Mouse (Mus musculus) CD8-positive naive resting alpha-beta T cell, adult 2 months (primary cell): ENCODE results near the gene Fopnl.

Experiments used
- DNase-seq, 2 experiments: peaks; one replicate each; pipeline ENCODE4 v3.0.0; 2022; ENCODE audit warnings: low read depth in 2 of 2, low spot score in 2 of 2

Gene Fopnl

DNA sequence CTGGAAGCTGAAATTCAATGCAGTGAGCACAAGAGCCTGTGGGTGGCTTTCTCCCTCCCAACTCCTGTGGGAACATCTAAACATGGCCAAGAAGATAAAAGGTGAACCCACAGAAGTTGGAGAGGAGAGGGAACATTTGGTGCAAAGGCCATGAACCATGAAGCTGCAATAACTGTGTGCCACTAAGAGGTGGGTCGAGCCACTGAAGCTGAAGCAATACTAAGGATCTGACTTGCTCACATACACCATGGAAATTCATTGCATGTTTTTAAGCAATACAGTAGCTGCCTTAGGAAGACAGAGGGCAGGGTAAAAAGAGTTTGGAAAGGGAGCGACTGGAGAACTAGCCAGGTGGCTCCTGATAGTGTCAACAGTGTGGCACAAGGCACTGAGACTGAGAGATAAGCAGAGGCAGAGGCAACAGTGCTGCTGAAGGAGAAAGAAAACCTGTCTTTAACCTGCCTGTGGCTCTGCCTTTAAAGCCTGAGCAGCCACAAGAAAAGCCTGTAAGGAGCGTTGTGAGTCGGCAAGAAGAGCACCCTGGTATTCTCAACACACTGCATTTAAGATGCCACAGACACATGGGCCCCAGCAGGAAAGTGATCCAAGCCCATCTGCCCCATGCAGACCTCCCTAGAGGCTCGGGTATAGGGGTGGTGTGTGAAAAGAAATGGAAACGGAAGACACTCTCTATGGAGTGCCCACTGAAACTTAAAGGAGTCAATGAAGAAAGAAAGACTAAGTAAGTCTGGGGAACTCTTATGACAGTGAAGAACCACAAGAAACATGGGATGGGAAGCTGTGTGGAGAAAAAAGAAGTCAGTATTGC is 8.7 kb downstream of the Fopnl start:
- DNase-seq: no peak

GRCm38 (mm10) chr16:14307373-14307772 is 9.8 kb downstream of the Fopnl start:
- no peak for DNase-seq

- no peak for DNase-seq
Measured at GRCm38 (mm10) chr16:14306451-14306850, 10.8 kb downstream of the Fopnl start.

GRCm38 (mm10) chr16:14304791-14305190 is 12.4 kb downstream of the Fopnl start:
- DNase-seq: no peak

DNA sequence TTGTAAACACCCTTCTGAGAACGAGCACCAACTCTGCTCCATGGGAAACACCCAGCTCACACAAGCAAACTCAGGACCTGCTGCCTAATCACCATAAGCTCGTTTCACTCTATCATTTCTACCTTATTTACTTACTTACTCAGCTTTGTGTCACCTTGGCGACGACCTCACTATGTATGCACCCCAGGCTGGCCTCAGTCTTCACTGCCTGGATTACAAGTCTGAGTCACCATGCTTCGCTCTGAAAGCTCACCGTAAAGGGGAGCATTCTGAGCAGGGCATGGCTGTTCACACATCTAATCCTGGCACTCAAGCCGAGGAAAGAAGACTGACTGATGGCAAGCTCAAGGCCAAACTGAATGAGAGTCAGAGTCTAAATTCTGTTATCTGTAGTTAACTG is 13.5 kb downstream of the Fopnl start:
- no peak for DNase-seq

DNA sequence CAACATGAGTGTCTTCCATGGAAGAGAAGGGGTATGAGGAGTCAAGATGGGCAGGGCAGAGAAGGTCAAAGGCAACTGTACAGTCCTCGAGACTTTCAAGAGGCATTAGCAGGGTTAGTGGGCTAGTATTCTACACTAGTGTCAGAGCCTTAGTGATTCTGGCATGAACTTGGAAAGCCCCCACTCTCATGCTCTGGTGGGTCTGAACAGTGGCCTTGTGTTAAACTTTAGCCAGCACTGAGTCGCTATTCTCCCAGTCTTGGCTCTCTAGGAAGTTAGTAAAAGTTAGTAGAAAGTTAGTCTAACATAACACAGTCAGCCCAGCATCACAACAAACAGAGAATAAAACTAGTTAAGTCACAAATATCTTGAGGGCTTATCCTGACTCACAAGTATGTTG is 14.1 kb downstream of the Fopnl start:
- no peak for DNase-seq

DNA sequence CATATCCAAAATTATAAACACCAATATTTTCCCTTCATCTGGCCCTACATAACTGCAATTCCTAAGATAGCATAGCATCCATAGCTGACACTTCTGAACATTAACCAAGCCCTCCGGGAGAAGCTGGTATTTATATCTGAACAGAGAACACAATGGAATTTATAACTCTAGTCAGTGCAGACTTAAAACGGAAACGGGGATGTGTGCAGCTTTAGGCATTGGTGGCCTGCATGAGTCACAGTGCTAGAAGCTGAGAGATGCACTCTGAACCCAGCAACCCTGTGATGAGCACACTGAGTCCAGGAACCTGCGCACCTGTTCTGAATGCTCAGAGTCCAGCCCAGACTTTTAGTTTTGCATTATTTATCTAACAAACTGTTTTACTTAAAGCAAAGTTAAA is 18.7 kb downstream of the Fopnl start:
- no peak for DNase-seq

DNA sequence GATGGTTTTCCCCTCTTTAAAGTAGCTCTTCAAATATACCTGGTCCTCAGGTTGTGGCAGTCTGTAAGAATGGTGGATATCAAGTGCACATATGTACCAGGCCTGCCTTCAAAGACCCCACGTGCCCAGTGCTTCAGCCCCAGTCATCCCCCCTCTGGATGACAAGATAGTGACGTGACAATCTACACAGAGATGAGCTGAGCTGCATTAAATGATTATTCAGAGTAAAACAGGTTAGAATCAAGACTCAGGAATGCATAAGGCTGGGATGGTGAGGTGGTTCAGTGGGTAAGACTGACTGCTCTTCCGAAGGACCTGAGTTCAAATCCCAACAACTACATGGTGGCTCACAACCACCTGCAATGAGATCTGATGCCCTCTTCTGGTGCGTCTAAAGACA is 19.5 kb downstream of the Fopnl start:
- DNase-seq: no peak

GRCm38 (mm10) chr16:14297137-14297536 is 20.1 kb downstream of the Fopnl start:
- DNase-seq: no peak

- DNase-seq: no peak
Measured at GRCm38 (mm10) chr16:14296544-14297124, 20.6 kb downstream of the Fopnl start.

DNA sequence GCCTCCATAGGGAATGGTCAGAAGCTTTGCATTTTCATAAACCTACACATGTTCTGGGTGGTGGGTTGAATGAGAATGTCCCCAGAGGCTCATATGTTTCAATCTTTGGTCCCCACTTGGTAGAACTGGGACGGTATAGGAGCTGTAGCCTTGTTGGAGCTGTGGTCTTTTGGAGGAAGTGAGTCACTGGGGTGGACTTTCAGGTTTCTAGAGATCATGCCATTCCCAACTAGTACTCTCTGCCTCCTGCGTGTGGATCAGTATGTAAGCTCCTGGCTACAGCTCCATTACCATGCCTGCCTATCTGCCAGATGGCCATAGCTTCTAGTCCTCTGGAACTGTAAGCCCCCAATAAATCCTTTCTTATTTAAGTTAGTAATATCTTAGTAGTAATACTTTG is 21.9 kb downstream of the Fopnl start:
- DNase-seq: no peak

DNA sequence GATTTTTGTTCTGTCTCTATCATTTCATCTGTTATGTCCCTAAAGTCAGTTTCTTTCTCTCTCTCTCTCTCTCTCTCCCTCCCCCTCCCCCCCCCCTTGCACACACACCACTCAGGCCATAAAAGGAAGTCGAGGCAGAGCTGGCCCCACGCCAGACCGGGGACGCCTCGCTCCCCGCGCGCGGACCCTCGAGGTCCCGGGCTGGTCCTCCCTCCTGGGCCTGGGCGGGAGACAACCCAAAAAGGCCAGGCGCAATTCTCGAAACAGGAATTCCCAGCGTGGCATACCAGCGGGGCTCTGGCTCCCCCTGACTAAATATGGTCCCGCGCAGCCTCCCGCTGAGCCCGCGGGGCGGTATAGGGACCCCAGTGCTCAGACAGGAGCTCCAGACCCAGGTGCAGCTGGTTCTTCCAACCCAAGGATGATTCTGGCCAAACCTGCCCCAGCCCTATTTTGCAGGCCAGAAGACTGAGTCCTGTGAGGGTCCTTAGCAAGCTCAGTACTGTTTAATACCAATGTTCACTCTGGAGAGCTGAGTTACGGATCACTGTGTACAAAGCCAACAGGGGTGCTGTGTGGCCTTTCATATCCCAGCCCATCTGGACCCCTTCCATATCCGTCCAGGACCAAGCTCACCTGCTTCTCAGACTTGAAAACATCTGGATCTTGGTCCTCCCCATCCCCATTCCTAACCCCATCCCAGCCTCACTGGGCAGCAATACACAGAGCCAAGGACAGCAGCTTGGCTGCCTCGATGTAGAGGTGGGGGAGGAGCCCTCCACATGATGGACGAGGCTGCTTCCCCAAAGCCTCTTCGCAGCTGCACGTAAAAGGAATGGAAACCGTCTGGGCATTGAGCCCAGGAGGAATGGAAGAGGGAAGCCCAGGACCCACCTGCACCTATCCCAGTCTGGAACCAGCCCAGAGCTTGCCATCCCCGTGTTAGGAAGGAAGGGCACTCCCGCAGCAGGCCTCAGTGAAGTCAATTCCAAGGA is 24.7 kb downstream of the Fopnl start:
- DNase-seq: no peak

- DNase-seq: peak in 1 of 2 experiments; percentile 6
Measured at GRCm38 (mm10) chr16:14291223-14291622, 26.0 kb downstream of the Fopnl start, which contains the start of gene Myh11. Gene Myh11 (minus strand): TSS chr16:14291372.

GRCm38 (mm10) chr16:14272374-14272965 is 44.7 kb downstream of the Fopnl start:
- DNase-seq: no peak

DNA sequence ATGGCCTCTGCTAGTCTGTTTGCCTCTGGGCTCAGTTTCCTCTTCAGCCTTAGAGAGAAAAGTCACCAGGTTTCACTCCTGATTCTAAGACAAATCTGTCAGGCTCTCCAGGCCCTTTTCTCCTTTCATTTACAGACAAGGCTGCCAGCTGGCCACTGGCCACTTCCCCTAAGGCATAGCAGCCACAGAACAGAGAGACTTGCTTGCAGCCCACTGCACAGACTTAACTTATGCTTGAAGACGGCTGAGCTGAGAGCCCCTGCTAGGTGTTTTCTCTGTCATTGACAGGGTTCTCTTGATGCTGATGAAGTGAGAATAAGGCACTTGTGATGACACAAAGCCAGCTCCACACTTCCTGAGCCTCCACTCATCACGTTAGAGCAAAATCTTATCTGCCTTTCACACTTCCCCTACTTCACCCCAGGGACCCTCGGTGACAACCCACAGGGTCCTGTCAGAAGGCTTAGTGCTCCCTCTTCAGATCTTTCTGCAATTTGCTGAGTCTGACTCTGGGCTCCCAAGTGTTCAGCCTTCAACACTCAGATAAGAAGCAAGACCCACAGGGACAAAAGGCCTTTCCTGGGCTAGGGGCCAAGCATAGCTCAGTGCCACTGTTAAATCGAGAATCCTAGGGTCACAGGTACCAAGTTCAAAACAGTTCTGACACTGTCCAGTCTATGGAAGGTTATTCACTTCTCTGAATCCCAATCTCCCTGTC is 51.8 kb downstream of the Fopnl start:
- no peak for DNase-seq

GRCm38 (mm10) chr16:14264504-14264903 is 52.7 kb downstream of the Fopnl start:
- no peak for DNase-seq

DNA sequence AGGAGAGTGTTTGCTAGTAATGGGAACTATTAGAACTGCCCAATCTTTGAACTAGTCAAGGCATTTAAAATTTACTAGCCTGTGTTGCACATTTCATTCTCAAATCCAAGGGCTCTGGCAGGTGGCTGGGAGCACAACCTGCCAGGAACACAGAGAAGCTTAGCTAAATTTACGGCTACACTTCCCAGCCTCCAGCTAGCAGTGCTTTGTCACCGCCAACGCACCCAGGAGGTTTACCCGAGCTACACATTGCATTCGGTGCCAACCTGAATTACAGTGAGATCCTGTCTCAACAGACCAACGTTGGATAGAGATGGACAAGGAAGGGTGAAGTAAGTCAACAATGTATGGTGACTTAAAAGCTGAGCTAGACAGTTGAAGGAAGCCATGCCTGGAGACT is 54.0 kb downstream of the Fopnl start:
- DNase-seq: no peak

GRCm38 (mm10) chr16:14262410-14262809 is 54.8 kb downstream of the Fopnl start:
- DNase-seq: no peak

GRCm38 (mm10) chr16:14258856-14259255 is 58.3 kb downstream of the Fopnl start:
- no peak for DNase-seq

- no peak for DNase-seq
Measured at GRCm38 (mm10) chr16:14253586-14253985, 63.6 kb downstream of the Fopnl start.
